Mouse (Mus musculus) hindbrain, embryonic 16.5 days (tissue): Measurements from ENCODE around the gene Gm27021. TPM values are rescaled to one million over a fixed set of nuclear protein-coding genes. Genes with fewer than 3 reads are reported as not detected.

Experiments
- ATAC-seq: fragments of 200-750 bp; cut with Nextera tagmentation; 2 replicates; pipeline ENCODE4 v1.8.0; 2017; ENCODE audit warnings: moderate TSS enrichment, moderate library complexity
- H3K27ac ChIP-seq: fragments of 300-500 bp; sonication (generic); 2 replicates; pipeline ENCODE4 v1.5.1; 2014; ENCODE audit warnings: low read depth, mild to moderate bottlenecking, control low read depth, low read length, moderate library complexity
- H3K27me3 ChIP-seq: fragments of 300-500 bp; sonication (generic); replicated peaks from 2 replicates; pipeline ENCODE4 v1.6.1; 2014; ENCODE audit warnings: low read length; ENCODE audit not compliant: control insufficient read depth, insufficient read depth
- H3K36me3 ChIP-seq: fragments of 300-500 bp; sonication (generic); 2 replicates; pipeline ENCODE4 v1.6.1; 2014; ENCODE audit warnings: mild to moderate bottlenecking, low read length, moderate library complexity, mixed read lengths; ENCODE audit not compliant: control insufficient read depth, insufficient read depth
- H3K4me1 ChIP-seq: fragments of 300-500 bp; sonication (generic); 2 replicates; pipeline ENCODE4 v1.6.1; 2014; ENCODE audit warnings: low read depth, low read length; ENCODE audit not compliant: control insufficient read depth, insufficient read depth
- H3K4me2 ChIP-seq: fragments of 300-500 bp; sonication (generic); 2 replicates; pipeline ENCODE4 v1.6.1; 2014; ENCODE audit warnings: mild to moderate bottlenecking, low read length, control low read depth, moderate library complexity
- H3K4me3 ChIP-seq: fragments of 300-500 bp; sonication (generic); 2 replicates; pipeline ENCODE4 v1.5.1; 2014; ENCODE audit warnings: mild to moderate bottlenecking, low read length, control low read depth, moderate library complexity
- H3K9ac ChIP-seq: fragments of 300-500 bp; sonication (generic); 2 replicates; pipeline ENCODE4 v1.6.1; 2014; ENCODE audit warnings: low read depth, mild to moderate bottlenecking, control low read depth, low read length, moderate library complexity
- H3K9me3 ChIP-seq: fragments of 300-500 bp; sonication (generic); 2 replicates; pipeline ENCODE4 v1.6.1; 2014; ENCODE audit warnings: mild to moderate bottlenecking, low read length, moderate library complexity; ENCODE audit not compliant: control insufficient read depth
- WGBS: fragments of 180-500 bp; shearing (Covaris S2); extraction: QIAGEN DNeasy Blood & Tissue Kit; methylation state at CpG from one replicate; pipeline ENCODE4 v1.1.7; 2014; 5-methylcytosine and 5-hydroxymethylcytosine counted together
- polyA plus RNA-seq: library from polyadenylated mRNA; unstranded; fragments of >200 nt; fragmentation: Nextera tagmentation; extraction: Ambion mirVana; gene quantifications from 2 replicates; pipeline ENCODE4 v1.2.1, GENCODE M21; 2015

The Gm27021 gene
- polyA plus RNA-seq, 1 experiment from 2014 or later, result 7.9 TPM

- Histone ChIP-seq H3K27ac (no peak overlapping the region), H3K9me3 (no peaks in the 10 kb centered on the region), H3K4me2 (no peak overlapping the region), H3K36me3 (no peaks in the 10 kb centered on the region), H3K9ac (no peak overlapping the region), H3K27me3 (no peaks in the 10 kb centered on the region; the same call in 1 of the 2 replicates), H3K4me1 (peaks cover under 1% of the 10 kb centered on the region; the same call in 1 of the 2 replicates), H3K4me3 (no peak overlapping the region)
- 11% methylated on average over 7 of the region's 7 CpGs for WGBS
- no peak for ATAC-seq
These were observed 60.0 kb downstream of the Gm27021 start for GRCm38 (mm10) chr8:120607885-120608284.

DNA sequence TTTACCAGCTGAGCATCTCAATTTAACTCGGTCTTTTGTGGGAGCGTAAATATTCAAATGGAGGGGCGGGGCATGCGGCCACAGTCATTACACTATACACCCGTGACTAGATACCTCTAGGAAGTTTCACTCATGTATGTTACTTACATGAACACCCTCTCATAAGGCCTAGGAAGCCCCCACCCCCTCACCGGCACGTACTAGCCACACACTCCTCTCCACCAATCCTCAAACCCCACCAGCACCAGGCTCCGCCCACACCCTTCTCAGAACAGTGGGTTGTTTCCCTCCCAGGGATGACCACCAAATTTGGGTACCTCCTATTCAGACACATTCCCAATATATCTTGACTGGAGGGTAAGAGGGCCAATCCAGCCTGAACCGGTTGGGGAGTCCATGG, 60.4 kb downstream of the Gm27021 start:
- no peak overlapping the region for H3K27ac ChIP-seq
- H3K4me3 ChIP-seq, result no peak overlapping the region
- no peaks in the 10 kb centered on the region for H3K9me3 ChIP-seq
- 76% methylated on average over 9 of the region's 9 CpGs for WGBS
- peak; percentile 34; the same call in 1 of the 2 replicates for ATAC-seq
- no peak overlapping the region for H3K4me2 ChIP-seq
- no peak overlapping the region for H3K9ac ChIP-seq
- peaks cover 5% of the 10 kb centered on the region for H3K4me1 ChIP-seq
- H3K36me3 ChIP-seq, result no peaks in the 10 kb centered on the region
- no peaks in the 10 kb centered on the region; the same call in 1 of the 2 replicates for H3K27me3 ChIP-seq

DNA sequence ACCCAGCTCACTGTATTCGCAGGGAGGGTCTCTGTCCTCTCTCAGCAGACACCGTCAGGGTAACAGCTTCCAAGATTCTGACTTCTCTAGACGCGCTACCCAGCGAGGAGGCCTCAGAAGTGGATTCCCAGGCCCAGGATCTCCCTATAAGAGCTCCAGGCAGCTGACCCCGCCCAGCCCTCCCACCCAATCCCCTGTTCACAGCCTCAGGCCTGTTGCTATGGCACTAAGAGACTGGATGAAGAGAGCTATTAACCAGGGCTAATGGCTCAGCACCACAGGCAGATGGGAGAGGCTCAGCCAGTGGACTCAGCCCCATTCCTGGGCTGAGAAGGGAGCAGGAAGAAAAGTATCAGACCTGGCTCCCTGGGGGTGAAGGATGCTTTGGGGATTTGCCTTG, 65.2 kb downstream of the Gm27021 start:
- WGBS, result 40% methylated on average over 6 of the region's 6 CpGs
- H3K4me3 ChIP-seq, result no peak overlapping the region
- H3K4me2 ChIP-seq, result no peak overlapping the region
- H3K27me3 ChIP-seq, result peaks cover 2% of the 10 kb centered on the region; the same call in 1 of the 2 replicates
- H3K27ac ChIP-seq, result no peak overlapping the region
- 0 out of 2 replicates have a peak overlapping the region, but pooled peaks have one; percentile 28 for H3K9ac ChIP-seq
- H3K36me3 ChIP-seq, result no peaks in the 10 kb centered on the region
- no peaks in the 10 kb centered on the region for H3K9me3 ChIP-seq
- no peak for ATAC-seq
- peaks cover 11% of the 10 kb centered on the region for H3K4me1 ChIP-seq

GRCm38 (mm10) chr8:120599504-120599903, 68.4 kb downstream of the Gm27021 start:
- 50% methylated on average over 7 of the region's 7 CpGs for WGBS

DNA sequence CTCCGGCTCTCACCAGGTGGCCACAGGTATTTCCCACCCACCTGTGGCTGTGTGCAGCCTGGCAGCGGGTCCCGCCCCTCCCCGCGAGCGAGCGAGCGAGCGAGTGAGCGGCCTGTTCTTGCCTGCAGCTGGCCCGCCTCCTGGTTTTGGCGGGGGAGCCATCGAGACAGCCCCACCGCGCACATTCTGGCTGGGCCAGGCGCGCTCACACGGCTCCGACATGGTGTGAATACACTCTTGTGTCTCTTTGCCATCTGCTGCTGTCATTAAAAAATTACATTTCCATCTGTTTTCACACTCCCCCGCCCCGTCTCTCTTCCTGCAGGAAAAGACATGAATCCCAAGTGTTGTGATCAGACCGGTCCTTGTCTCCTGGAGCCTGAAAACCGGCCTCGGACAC, 69.3 kb downstream of the Gm27021 start:
- peak; percentile 60 for ATAC-seq
- peak overlapping the region; percentile 35; the same call in 1 of the 2 replicates for H3K4me2 ChIP-seq

More at GRCm38 (mm10) chr8:120599504-120599903, 68.4 kb downstream of the Gm27021 start:
- H3K27me3 ChIP-seq, result peaks cover 2% of the 10 kb centered on the region; the same call in 1 of the 2 replicates
- H3K4me1 ChIP-seq, result peaks cover 11% of the 10 kb centered on the region
- no peaks in the 10 kb centered on the region for H3K36me3 ChIP-seq
- no peak for ATAC-seq
- no peak overlapping the region for H3K9ac ChIP-seq
- H3K9me3 ChIP-seq, result no peaks in the 10 kb centered on the region
- no peak overlapping the region for H3K4me2 ChIP-seq
- H3K27ac ChIP-seq, result no peak overlapping the region
- no peak overlapping the region for H3K4me3 ChIP-seq

GRCm38 (mm10) chr8:120595963-120596362, 71.9 kb downstream of the Gm27021 start:
- Histone ChIP-seq H3K9me3 (no peaks in the 10 kb centered on the region), H3K4me1 (peaks cover 5% of the 10 kb centered on the region; the same call in 1 of the 2 replicates), H3K27ac (no peak overlapping the region), H3K36me3 (no peaks in the 10 kb centered on the region), H3K9ac (no peak overlapping the region), H3K4me2 (no peak overlapping the region), H3K4me3 (no peak overlapping the region), H3K27me3 (peaks cover 2% of the 10 kb centered on the region; the same call in 1 of the 2 replicates)
- WGBS, result 11% methylated on average over 5 of the region's 5 CpGs
- no peak for ATAC-seq

More for the DNA sequence above, 69.3 kb downstream of the Gm27021 start:
- Histone ChIP-seq H3K9ac (peak overlapping the region; percentile 15; the same call in 1 of the 2 replicates), H3K4me3 (no peak overlapping the region), H3K27me3 (peaks cover 2% of the 10 kb centered on the region; the same call in 1 of the 2 replicates), H3K36me3 (no peaks in the 10 kb centered on the region), H3K27ac (no peak overlapping the region), H3K9me3 (no peaks in the 10 kb centered on the region), H3K4me1 (peaks cover 11% of the 10 kb centered on the region)
- WGBS, result 22% methylated on average over 24 of the region's 24 CpGs

DNA sequence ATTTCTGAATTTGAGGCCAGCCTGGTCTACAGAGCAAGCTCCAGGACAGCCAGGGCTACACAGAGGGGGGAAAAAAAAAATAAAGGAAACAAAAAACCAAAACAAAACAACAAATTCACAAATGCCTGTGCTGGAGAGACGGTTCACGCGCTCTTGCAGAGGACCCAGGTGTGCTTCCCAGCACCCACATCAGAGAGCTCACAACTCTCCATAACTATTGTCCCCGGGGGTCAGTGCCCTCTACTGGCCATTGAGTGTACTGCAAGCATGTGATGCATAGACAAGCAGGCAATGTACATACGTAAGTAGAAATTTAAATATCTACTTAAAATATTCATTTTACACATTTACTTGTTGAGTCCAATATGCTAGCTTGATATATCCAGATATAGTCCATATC, 73.3 kb downstream of the Gm27021 start:
- H3K9ac ChIP-seq, result no peak overlapping the region
- H3K9me3 ChIP-seq, result no peaks in the 10 kb centered on the region
- no peak overlapping the region for H3K4me3 ChIP-seq
- peaks cover 2% of the 10 kb centered on the region; the same call in 1 of the 2 replicates for H3K27me3 ChIP-seq
- ATAC-seq, result no peak
- H3K36me3 ChIP-seq, result no peaks in the 10 kb centered on the region
- H3K4me2 ChIP-seq, result no peak overlapping the region
- peaks cover 8% of the 10 kb centered on the region; the same call in 1 of the 2 replicates for H3K4me1 ChIP-seq
- 93% methylated on average over 5 of the region's 5 CpGs for WGBS
- no peak overlapping the region for H3K27ac ChIP-seq

GRCm38 (mm10) chr8:120591587-120592292, 76.1 kb downstream of the Gm27021 start:
- WGBS, result 65% methylated on average over 10 of the region's 10 CpGs
- no peaks in the 10 kb centered on the region for H3K9me3 ChIP-seq
- no peak for ATAC-seq

DNA sequence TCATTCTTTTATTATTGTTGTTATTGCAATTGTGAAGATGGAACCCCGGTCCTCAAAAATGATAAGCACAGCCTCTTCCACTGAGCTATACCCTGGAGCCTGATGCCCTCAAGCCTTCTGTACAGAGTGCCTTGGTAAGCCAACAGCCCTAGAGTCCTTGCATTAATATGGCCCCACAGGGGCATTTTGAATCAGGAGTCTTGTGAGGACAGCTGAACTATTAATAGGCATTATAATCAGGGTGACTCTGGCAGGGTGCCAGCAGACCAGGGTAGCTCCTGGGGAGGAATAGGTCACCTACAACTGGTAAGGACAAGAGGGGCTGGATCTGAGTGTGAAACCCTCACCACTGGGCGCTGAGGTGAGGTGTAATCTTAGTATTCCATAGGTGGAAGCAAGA, 78.0 kb downstream of the Gm27021 start:
- H3K27me3 ChIP-seq, result no peaks in the 10 kb centered on the region
- WGBS, result 55% methylated on average over 2 of the region's 2 CpGs
- H3K4me2 ChIP-seq, result peak overlapping the region; percentile 98
- H3K9me3 ChIP-seq, result no peaks in the 10 kb centered on the region
- H3K27ac ChIP-seq, result no peak overlapping the region
- H3K36me3 ChIP-seq, result no peaks in the 10 kb centered on the region
- peaks cover 8% of the 10 kb centered on the region for H3K4me1 ChIP-seq
- ATAC-seq, result no peak
- peak overlapping the region; percentile 59; the same call in 1 of the 2 replicates for H3K9ac ChIP-seq
- H3K4me3 ChIP-seq, result peak overlapping the region; percentile 62

More at GRCm38 (mm10) chr8:120591587-120592292, 76.1 kb downstream of the Gm27021 start:
- no peak overlapping the region for H3K4me3 ChIP-seq
- no peaks in the 10 kb centered on the region for H3K36me3 ChIP-seq
- no peak overlapping the region for H3K27ac ChIP-seq
- peaks cover 8% of the 10 kb centered on the region for H3K4me1 ChIP-seq
- H3K27me3 ChIP-seq, result no peaks in the 10 kb centered on the region
- H3K9ac ChIP-seq, result no peak overlapping the region
- no peak overlapping the region for H3K4me2 ChIP-seq
